Mouse (Mus musculus) thymus, adult 2 months (tissue): ENCODE measurements at regions not wholly inside any gene's neighbourhood (a gene's known extent, or its start where the extent isn't known, plus 50 kb on each side); places are given as distances from the start of the nearest gene placed in this dataset.

Experiments used
- DNase-seq: peaks from one replicate; pipeline ENCODE4 v3.0.0; 2021
- H3K27ac ChIP-seq: fragments of 200-500 bp; 2 replicates; pipeline ENCODE4 v1.5.1; 2012; ENCODE audit warnings: low read length, control low read depth; ENCODE audit not compliant: control insufficient read depth, insufficient read depth
- H3K27me3 ChIP-seq: fragments of 200-500 bp; 2 replicates; pipeline ENCODE4 v1.6.1; 2012; ENCODE audit warnings: mild to moderate bottlenecking, low read length, moderate library complexity, mixed read lengths; ENCODE audit not compliant: control insufficient read depth, insufficient read depth
- H3K36me3 ChIP-seq: fragments of 200-500 bp; 2 replicates; pipeline ENCODE4 v1.6.1; 2012; ENCODE audit warnings: mild to moderate bottlenecking, low read length, moderate library complexity; ENCODE audit not compliant: control insufficient read depth, insufficient read depth
- H3K4me1 ChIP-seq: fragments of 200-500 bp; replicated peaks from 2 replicates; pipeline ENCODE4 v1.6.1; 2012; ENCODE audit warnings: low read length; ENCODE audit not compliant: control insufficient read depth, insufficient read depth
- H3K4me3 ChIP-seq: fragments of 200-500 bp; 2 replicates; pipeline ENCODE4 v1.5.1; 2012; ENCODE audit warnings: mild to moderate bottlenecking, low read length, control low read depth, moderate library complexity; ENCODE audit not compliant: control insufficient read depth, insufficient read depth
- CTCF ChIP-seq: fragments of 200-500 bp; IDR thresholded peaks from 2 replicates; pipeline ENCODE4 v1.5.1; 2012; ENCODE audit warnings: mild to moderate bottlenecking, control low read depth, low read length, moderate library complexity, borderline replicate concordance; ENCODE audit not compliant: control insufficient read depth, poor library complexity, insufficient read depth; ENCODE audit errors: extremely low read depth
- POLR2A ChIP-seq: fragments of 200-500 bp; IDR thresholded peaks from 2 replicates; pipeline ENCODE4 v1.6.1; 2012; ENCODE audit warnings: mild to moderate bottlenecking, low read length, control low read depth, moderate library complexity; ENCODE audit not compliant: control insufficient read depth, poor library complexity, insufficient read depth; ENCODE audit errors: extremely low read depth
- WGBS: fragments of 180-500 bp; shearing (Covaris S2); methylation state at CpG from one replicate; pipeline ENCODE4 v1.1.7; 2018; 5-methylcytosine and 5-hydroxymethylcytosine counted together

DNA sequence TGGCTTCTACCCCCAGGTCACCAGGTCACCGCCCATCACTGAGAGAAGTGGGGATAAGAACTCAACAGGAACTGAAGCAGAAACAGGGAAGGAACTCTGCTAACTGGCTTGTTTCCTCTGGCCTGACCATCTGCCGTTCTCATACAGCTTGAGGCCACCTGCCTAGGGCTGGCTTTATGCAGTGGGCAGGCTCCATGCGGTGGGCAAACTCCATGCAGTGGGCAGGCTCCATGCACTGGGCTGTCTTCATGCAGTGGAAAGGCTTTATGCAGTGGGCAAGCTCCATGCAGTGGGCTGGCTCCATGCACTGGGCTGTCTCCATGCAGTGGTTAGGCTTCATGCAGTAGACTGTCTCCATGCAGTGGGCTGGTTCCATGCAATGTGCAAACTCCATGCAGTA is 438.8 kb downstream of the Cdh26 start:
- no peaks in the 10 kb centered on the region for H3K27me3 ChIP-seq
- H3K27ac ChIP-seq = no peak overlapping the region
- no peaks in the 10 kb centered on the region for H3K4me1 ChIP-seq
- H3K4me3 ChIP-seq = no peak overlapping the region
- no peak for TF ChIP-seq CTCF
- TF ChIP-seq POLR2A = no peak
- H3K36me3 ChIP-seq = no peaks in the 10 kb centered on the region
- WGBS = 17% methylated on average over 3 of the region's 3 CpGs
- DNase-seq = no peak

DNA sequence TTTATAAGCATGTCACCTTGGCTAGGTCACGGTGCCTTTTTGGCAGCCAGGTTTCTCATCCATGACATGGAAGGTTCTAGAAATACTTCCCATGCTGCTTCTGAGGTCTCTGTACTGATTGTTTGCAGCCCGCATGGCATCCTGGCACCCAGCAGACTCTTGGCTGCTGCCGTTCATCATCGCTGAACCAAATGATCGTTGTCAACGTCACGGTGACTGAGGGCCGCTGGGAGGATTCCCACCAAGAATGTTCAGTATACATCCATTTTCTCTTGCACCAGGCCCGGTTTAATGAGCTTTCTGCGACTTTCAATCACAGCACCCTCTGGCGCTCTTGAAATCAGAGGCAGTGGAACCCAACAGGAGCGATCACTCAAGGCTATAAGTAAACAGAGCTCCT is 448.1 kb downstream of the Cdh26 start:
- no peak overlapping the region for H3K27ac ChIP-seq
- TF ChIP-seq CTCF = no peak
- TF ChIP-seq POLR2A = no peak
- no peaks in the 10 kb centered on the region for H3K4me1 ChIP-seq
- WGBS = 96% methylated on average over 12 of the region's 12 CpGs
- no peaks in the 10 kb centered on the region for H3K36me3 ChIP-seq
- no peaks in the 10 kb centered on the region for H3K27me3 ChIP-seq
- H3K4me3 ChIP-seq = no peak overlapping the region
- DNase-seq = no peak

DNA sequence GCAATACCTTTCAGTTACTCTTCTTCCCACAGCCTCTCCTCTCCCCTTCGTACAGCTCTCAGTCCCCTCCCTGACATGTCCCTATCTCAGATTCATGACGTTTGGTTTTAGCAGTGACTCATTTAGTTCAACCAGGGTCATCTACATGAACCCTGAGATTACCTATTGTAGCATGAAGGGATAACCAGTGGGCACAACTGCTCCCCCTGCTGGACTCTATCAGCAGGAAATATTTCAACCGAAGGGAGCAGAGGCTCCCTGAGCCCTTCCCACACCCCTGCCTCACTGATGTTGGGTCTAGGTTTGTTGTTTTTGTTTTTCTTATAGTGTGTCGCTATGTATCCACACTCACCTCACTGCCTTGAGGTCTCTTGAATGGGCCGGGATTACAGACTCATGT is 455.4 kb downstream of the Cdh26 start:
- DNase-seq = no peak
- no peaks in the 10 kb centered on the region for H3K36me3 ChIP-seq
- H3K4me3 ChIP-seq = no peak overlapping the region
- 55% methylated on average over 5 of the region's 5 CpGs for WGBS
- no peak overlapping the region for H3K27ac ChIP-seq
- H3K27me3 ChIP-seq = no peaks in the 10 kb centered on the region
- TF ChIP-seq POLR2A = no peak
- H3K4me1 ChIP-seq = no peaks in the 10 kb centered on the region

DNA sequence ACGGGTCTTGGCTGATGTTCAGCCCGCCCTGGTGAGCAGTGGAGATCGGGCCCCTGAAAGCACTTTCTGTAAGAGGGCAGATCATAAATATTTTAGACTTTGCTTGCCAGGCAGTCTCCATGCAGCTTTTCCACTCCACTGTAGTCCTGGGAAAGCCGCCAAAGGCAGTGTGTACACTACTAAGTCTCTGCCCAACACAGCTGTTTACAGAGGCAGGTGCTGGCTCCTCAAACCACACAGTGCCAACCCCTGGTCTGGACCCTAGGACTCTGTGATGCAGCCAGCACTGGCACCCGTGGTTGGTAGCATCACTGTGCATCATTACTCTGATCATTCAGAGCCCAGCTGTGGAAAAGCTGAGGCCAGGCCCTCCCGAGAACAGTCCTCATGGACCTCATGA is 458.4 kb downstream of the Cdh26 start:
- 94% methylated on average over 6 of the region's 6 CpGs for WGBS
- H3K4me3 ChIP-seq = no peak overlapping the region
- DNase-seq = no peak
- H3K36me3 ChIP-seq = no peaks in the 10 kb centered on the region
- H3K27me3 ChIP-seq = no peaks in the 10 kb centered on the region
- H3K4me1 ChIP-seq = no peaks in the 10 kb centered on the region
- H3K27ac ChIP-seq = no peak overlapping the region
- TF ChIP-seq CTCF (no peak), POLR2A (no peak)

DNA sequence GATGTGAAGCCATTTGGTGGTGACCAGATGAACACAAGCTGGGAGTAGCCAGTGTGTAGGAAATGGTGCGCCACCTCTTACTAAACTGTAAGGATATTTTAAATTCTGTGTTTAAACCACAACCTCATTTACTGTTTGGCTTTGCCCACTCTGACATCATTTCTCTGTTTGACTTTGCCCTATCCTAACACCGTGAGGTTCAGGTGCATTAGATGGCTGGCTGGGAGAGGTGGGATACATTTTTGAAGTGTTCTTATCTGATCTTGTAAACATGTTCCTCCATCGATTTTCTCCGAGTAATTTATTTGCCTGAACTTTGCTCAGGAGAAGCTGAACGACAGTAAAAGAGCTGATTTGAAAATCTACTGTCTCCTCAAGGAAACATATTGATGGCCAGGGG is 472.1 kb downstream of the Cdh26 start:
- no peak for TF ChIP-seq CTCF
- no peak for TF ChIP-seq POLR2A
- DNase-seq = no peak
- H3K4me1 ChIP-seq = no peaks in the 10 kb centered on the region
- 86% methylated on average over 5 of the region's 5 CpGs for WGBS
- H3K27ac ChIP-seq = no peak overlapping the region
- no peaks in the 10 kb centered on the region for H3K36me3 ChIP-seq
- H3K27me3 ChIP-seq = no peaks in the 10 kb centered on the region
- H3K4me3 ChIP-seq = no peak overlapping the region

DNA sequence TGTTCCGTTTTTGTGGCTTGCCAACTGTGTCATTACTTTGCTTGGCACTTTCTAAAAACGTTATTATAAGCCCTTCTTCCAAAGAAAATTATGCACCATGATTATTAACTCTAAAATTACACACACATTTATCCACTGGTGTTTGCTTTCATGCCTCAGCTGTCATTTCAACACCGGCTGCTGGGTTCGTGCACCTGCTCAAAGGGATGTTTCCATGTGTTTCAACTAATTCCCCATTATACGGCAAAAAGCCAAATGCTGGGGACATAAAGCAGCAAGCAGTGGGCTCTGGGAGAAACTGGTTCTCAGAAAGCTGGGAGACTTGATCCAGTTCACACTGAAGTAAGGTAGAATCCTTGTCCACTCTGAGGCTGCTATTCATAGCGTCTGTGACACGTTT is 479.0 kb downstream of the Cdh26 start:
- H3K27ac ChIP-seq = no peak overlapping the region
- TF ChIP-seq POLR2A = no peak
- no peaks in the 10 kb centered on the region for H3K36me3 ChIP-seq
- H3K27me3 ChIP-seq = no peaks in the 10 kb centered on the region
- DNase-seq = no peak
- WGBS = 89% methylated on average over 7 of the region's 7 CpGs
- H3K4me3 ChIP-seq = no peak overlapping the region
- H3K4me1 ChIP-seq = no peaks in the 10 kb centered on the region

DNA sequence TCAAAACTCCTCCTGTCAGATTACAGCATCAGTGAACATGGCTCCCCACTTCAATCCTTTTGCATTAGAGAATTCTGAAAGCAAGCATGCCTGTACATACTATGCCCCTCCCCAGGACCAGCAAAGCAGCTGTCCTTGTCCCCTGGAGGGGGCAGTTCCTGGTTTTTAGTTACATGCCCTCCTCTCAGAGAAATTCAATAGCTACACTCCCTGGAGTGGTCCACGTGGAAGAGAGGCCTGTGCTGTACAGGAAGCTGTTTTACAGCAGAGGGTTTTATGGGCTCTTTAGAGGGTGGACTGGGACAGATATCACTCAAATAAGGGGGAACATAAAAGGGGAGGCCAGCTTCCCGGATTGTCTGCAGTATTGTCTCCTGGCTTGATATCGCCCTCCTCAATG is 481.3 kb downstream of the Cdh26 start:
- Histone ChIP-seq H3K27me3 (no peaks in the 10 kb centered on the region), H3K27ac (no peak overlapping the region), H3K4me3 (no peak overlapping the region), H3K4me1 (no peaks in the 10 kb centered on the region), H3K36me3 (no peaks in the 10 kb centered on the region)
- WGBS = 64% methylated on average over 3 of the region's 3 CpGs
- no peak for DNase-seq
- no peak for TF ChIP-seq CTCF
- TF ChIP-seq POLR2A = no peak
